Mouse (Mus musculus) neural tube, embryonic 10.5 days (tissue): ENCODE measurements around the gene Rgs18.

Experiments
- DNase-seq: peaks from one replicate; pipeline ENCODE4 v3.0.0-alpha.2; 2017; ENCODE audit warnings: low spot score; ENCODE audit errors: extremely low spot score

Gene Rgs18

DNA sequence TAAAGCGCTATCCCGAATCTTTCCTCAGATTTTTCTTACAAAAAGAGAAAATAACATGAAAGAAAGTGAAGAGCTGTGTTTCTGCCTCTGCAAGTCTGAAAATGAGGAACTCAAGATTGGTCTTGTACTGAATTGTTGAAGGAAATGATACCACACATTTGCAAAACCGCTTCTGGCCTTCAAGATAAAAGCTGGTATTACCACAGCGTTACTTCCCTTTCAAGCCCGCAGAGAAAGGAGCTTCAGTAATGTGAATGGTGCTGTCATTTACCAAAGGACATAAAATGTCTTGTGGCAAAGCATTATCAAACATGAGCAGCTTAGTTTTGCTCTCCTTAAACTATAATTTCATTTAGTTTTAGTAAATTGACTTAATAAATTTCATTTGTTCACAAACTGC, at the start of gene Rgs18:
Gene Rgs18 (minus strand): TSS at position 105 of the 400 bp plus-strand sequence.
- DNase-seq, result no peak

- DNase-seq, result no peak
Measured at GRCm38 (mm10) chr1:144774394-144774793, 841 bp downstream of the Rgs18 start.

DNA sequence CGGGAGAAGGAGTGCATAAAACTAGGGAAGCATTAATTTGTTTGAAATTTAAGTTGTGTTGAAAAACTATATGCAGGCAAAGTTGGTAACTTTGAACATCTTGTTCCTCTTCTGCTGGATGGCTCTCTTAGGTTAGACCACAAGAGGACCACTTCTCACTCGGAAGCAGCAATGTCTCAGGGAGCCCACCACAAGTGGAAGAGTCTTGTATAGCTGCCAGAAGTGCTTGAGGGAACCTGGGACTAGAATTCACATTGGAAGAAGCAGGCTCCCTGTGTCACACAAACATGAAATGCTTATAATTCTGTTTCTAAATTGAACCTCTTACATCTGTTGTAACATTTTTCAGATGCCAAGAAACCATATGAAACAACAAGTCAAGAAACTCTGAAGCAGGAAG, 9.0 kb downstream of the Rgs18 start:
- DNase-seq, result no peak

GRCm38 (mm10) chr1:144760792-144761191, 14.4 kb downstream of the Rgs18 start:
- no peak for DNase-seq

DNA sequence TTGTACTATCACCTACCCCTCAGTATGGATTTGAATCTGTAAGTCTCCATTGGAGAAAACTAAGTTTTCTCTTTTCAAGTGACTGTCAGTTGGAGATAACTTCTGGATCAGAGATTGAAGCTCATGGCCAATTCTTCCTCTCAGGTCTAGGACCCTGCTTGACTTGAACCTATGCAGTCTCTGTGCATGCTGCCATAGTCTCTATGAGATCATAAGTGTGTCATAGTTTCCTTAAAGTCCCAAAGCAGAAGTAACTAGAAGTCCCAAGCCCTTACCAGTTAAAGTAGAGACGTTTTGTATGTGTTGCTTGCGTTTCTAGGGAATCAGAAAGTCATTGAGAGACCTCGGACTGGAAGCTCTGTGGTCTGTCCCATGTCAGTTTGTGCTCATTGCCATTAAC, 24.5 kb downstream of the Rgs18 start:
- no peak for DNase-seq

- DNase-seq, result no peak
Measured at GRCm38 (mm10) chr1:144746182-144746581, 29.1 kb downstream of the Rgs18 start.

DNA sequence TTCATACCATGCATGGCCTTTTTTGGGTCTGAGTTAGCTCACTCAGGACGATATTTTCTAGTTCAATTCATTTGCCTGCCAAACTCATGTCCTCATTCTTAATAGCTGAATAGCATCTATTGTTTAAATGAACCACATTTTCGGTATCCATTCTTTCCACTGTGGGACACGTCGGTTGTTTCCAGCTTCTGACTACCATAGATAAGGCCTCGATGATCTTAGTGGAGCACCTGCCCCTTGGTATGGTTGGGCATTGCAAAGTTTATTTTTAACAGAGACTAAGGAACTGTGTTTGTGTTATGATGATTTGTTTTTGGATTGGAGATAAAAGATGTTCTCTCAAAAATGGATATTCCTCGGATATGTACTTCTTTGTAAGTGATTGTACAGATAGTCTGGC, 37.5 kb downstream of the Rgs18 start:
- DNase-seq, result no peak

- no peak for DNase-seq
Measured at GRCm38 (mm10) chr1:144720736-144721135, 54.5 kb downstream of the Rgs18 start.

DNA sequence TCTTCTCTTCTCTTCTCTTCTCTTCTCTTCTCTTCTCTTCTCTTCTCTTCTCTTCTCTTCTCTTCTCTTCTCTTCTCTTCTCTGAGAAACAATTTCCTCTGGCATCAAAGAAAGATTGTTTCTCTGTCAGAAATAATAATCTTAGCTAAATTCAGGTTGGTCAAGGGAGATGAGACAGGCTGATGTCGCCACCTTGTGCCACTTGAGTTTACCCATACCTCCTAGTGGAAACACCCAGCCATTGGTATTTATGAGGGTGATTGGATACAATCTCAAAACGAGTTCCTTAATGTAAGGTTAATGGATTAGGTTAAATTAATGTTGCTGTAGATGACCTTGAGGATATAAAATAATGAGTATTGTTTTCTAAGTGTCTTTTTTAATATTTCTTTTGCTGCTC, 70.9 kb downstream of the Rgs18 start:
- no peak for DNase-seq
